Mouse (Mus musculus): ENCODE measurements around the gene Mier3.
A peak's percentile ranks its signal among the peaks of the same experiment; 100 is the strongest.

- peak; percentile 53 for TF ChIP-seq CTCF (IDR thresholded peaks at IDR 0.05; ENCODE audit: low read depth, low read length)
- TF ChIP-seq POLR2A (IDR thresholded peaks at IDR 0.05; ENCODE audit: extremely low read depth, insufficient read depth, low read length) = no peak
These were observed 61.3 kb downstream of the Mier3 start for GRCm38 (mm10) chr13:111741991-111742615.

Measured in liver, adult 2 months (tissue).